In the genomic region with DNA sequence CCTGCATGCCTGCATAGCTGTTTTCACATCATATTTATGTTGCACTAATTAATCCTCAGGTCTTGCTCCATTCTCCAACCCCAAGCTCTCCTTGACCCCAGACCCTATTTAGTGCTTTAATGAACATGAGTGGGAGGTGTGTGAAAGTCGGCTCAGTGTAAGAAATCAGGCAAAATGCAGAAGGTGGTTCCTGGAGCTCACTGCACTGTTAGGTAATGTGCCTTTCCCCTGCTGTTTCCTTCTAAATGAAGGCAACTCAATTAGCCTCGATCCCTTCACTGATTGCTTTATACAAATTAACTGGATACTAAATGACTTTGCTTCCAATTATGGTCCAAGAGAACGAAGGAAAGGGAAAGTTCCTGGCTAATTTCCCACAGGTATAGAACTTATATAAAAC, we compare ENCODE assay signal across 29 mouse cellular contexts.
A peak's percentile ranks its signal among the peaks of the same experiment; 100 is the strongest.
DNase-seq lines count a peak whose midpoint lies in the region; ATAC-seq and TF ChIP-seq lines count a peak whose summit lies in the region.
"Had no signal": no experiment of that assay in that cellular context is flagged by ENCODE, and none has a peak within 500 bp of the region (broad histone marks: within the 10 kb centered on the region; RNA-seq: fewer than 3 reads in every experiment).

No protein-coding gene starts in this region.

- H3K9me3 ChIP-seq in hindbrain, embryonic 15.5 days: no peaks in the 10 kb centered on the region
- no peaks in the 10 kb centered on the region for H3K9me3 ChIP-seq in hindbrain, embryonic 11.5 days (ENCODE audit: control insufficient read depth, low read length)
- no peaks in the 10 kb centered on the region for H3K9me3 ChIP-seq in hindbrain, postnatal 0 days (ENCODE audit: low read length)
- H3K9me3 ChIP-seq in hindbrain, embryonic 14.5 days (ENCODE audit: control insufficient read depth, low read length): no peaks in the 10 kb centered on the region
- no peaks in the 10 kb centered on the region for H3K9me3 ChIP-seq in neural tube, embryonic 15.5 days (replicated peaks)
- H3K9me3 ChIP-seq: embryonic facial prominence, embryonic 13.5 days; forebrain, embryonic 10.5 days; forebrain, embryonic 12.5 days had no signal

- no peak for DNase-seq in hindbrain, embryonic 11.5 days (ENCODE audit: low spot score)
- peak; percentile 15 for DNase-seq in hindbrain, postnatal 0 days (ENCODE audit: low spot score)
- DNase-seq in hindbrain, embryonic 14.5 days (ENCODE audit: low spot score): no peak
- DNase-seq in neural tube, embryonic 10.5 days (ENCODE audit: extremely low spot score, low spot score): no peak
- DNase-seq: adrenal gland, adult 8-10 months; adrenal gland, postnatal 14 days; adrenal gland, postnatal 36 days; B cell, adult 2 months; cerebellum, adult 11 months; cerebellum, adult 18-20 months; cerebellum, adult 8-10 months; cerebellum, adult 9-11 months; cerebellum, postnatal 14 days; cerebellum, postnatal 36 days; embryo, embryonic 11 days had no signal

- no peak overlapping the region for H3K4me2 ChIP-seq in hindbrain, embryonic 15.5 days
- no peak overlapping the region for H3K4me2 ChIP-seq in hindbrain, embryonic 11.5 days (replicated peaks; ENCODE audit: low read depth, low read length)
- H3K4me2 ChIP-seq in hindbrain, postnatal 0 days (ENCODE audit: low read depth, low read length): no peak overlapping the region
- no peak overlapping the region for H3K4me2 ChIP-seq in hindbrain, embryonic 14.5 days (replicated peaks)
- no peak overlapping the region for H3K4me2 ChIP-seq in neural tube, embryonic 15.5 days
- H3K4me2 ChIP-seq: embryonic facial prominence, embryonic 13.5 days; embryonic facial prominence, embryonic 15.5 days; forebrain, embryonic 12.5 days had no signal

- H3K27me3 ChIP-seq in hindbrain, embryonic 15.5 days: no peaks in the 10 kb centered on the region
- no peaks in the 10 kb centered on the region for H3K27me3 ChIP-seq in hindbrain, embryonic 11.5 days (ENCODE audit: control insufficient read depth, insufficient read depth, low read length)
- H3K27me3 ChIP-seq in hindbrain, postnatal 0 days (ENCODE audit: insufficient read depth, low read length): no peaks in the 10 kb centered on the region
- no peaks in the 10 kb centered on the region for H3K27me3 ChIP-seq in hindbrain, embryonic 14.5 days (ENCODE audit: control insufficient read depth, insufficient read depth, low read length)
- no peaks in the 10 kb centered on the region for H3K27me3 ChIP-seq in neural tube, embryonic 15.5 days (replicated peaks)
- H3K27me3 ChIP-seq: CH12.LX; embryonic facial prominence, embryonic 13.5 days; embryonic facial prominence, embryonic 15.5 days; forebrain, embryonic 12.5 days; Patski had no signal

- peak; percentile 51; the same call in 1 of the 2 replicates for ATAC-seq in hindbrain, embryonic 15.5 days (ENCODE audit: low FRiP score, low read depth)
- ATAC-seq in hindbrain, embryonic 11.5 days (ENCODE audit: low FRiP score): no peak
- ATAC-seq in hindbrain, postnatal 0 days: no peak
- ATAC-seq in hindbrain, embryonic 14.5 days (ENCODE audit: low FRiP score): no peak
- ATAC-seq in neural tube, embryonic 15.5 days (ENCODE audit: low FRiP score): peak; percentile 50; the same call in 1 of the 2 replicates
- ATAC-seq: activated CD4-positive, CD25-positive, alpha-beta regulatory T cell, adult 4 months; CD4-positive, CD25-positive, alpha-beta regulatory T cell, adult 4 months; forebrain, embryonic 14.5 days; forebrain, embryonic 16.5 days; Patski had no signal

- H3K36me3 ChIP-seq in hindbrain, embryonic 15.5 days: no peaks in the 10 kb centered on the region
- H3K36me3 ChIP-seq in hindbrain, embryonic 11.5 days (ENCODE audit: control insufficient read depth, insufficient read depth, low read length): no peaks in the 10 kb centered on the region
- no peaks in the 10 kb centered on the region for H3K36me3 ChIP-seq in hindbrain, postnatal 0 days (ENCODE audit: insufficient read depth, low read length)
- no peaks in the 10 kb centered on the region for H3K36me3 ChIP-seq in hindbrain, embryonic 14.5 days (replicated peaks; ENCODE audit: control insufficient read depth, insufficient read depth)
- H3K36me3 ChIP-seq in neural tube, embryonic 15.5 days: no peaks in the 10 kb centered on the region
- H3K36me3 ChIP-seq: embryonic facial prominence, embryonic 13.5 days; embryonic facial prominence, embryonic 15.5 days; forebrain, embryonic 10.5 days; forebrain, embryonic 12.5 days; G1E had no signal

- no peak overlapping the region for H3K9ac ChIP-seq in hindbrain, embryonic 15.5 days
- H3K9ac ChIP-seq in hindbrain, embryonic 11.5 days (ENCODE audit: low read depth, low read length): no peak overlapping the region
- no peak overlapping the region for H3K9ac ChIP-seq in hindbrain, postnatal 0 days (replicated peaks; ENCODE audit: low read length)
- H3K9ac ChIP-seq in hindbrain, embryonic 14.5 days: no peak overlapping the region
- no peak overlapping the region for H3K9ac ChIP-seq in neural tube, embryonic 15.5 days (replicated peaks)
- H3K9ac ChIP-seq: embryonic facial prominence, embryonic 13.5 days; embryonic facial prominence, embryonic 15.5 days; forebrain, embryonic 12.5 days had no signal

- no peaks in the 10 kb centered on the region for H3K4me1 ChIP-seq in hindbrain, embryonic 15.5 days (replicated peaks)
- no peaks in the 10 kb centered on the region for H3K4me1 ChIP-seq in hindbrain, embryonic 11.5 days (replicated peaks; ENCODE audit: control insufficient read depth, insufficient read depth, low read length)
- no peaks in the 10 kb centered on the region for H3K4me1 ChIP-seq in hindbrain, postnatal 0 days (ENCODE audit: insufficient read depth, low read length)
- H3K4me1 ChIP-seq in hindbrain, embryonic 14.5 days (replicated peaks; ENCODE audit: control insufficient read depth, insufficient read depth, low read length): no peaks in the 10 kb centered on the region
- H3K4me1 ChIP-seq in neural tube, embryonic 15.5 days: no peaks in the 10 kb centered on the region
- H3K4me1 ChIP-seq: forebrain, embryonic 10.5 days; forebrain, embryonic 12.5 days had no signal

- H3K4me3 ChIP-seq in hindbrain, embryonic 15.5 days: no peak overlapping the region
- H3K4me3 ChIP-seq in hindbrain, embryonic 11.5 days (ENCODE audit: low read depth, low read length): no peak overlapping the region
- H3K4me3 ChIP-seq in hindbrain, postnatal 0 days (ENCODE audit: low read length): no peak overlapping the region
- no peak overlapping the region for H3K4me3 ChIP-seq in hindbrain, embryonic 14.5 days (replicated peaks; ENCODE audit: low read length)
- no peak overlapping the region for H3K4me3 ChIP-seq in neural tube, embryonic 15.5 days (replicated peaks)
- H3K4me3 ChIP-seq: embryonic facial prominence, embryonic 13.5 days; embryonic facial prominence, embryonic 15.5 days; erythroblast, embryonic 14.5 days; forebrain, embryonic 10.5 days; forebrain, embryonic 12.5 days had no signal

- H3K27ac ChIP-seq in hindbrain, embryonic 15.5 days (replicated peaks): no peak overlapping the region
- H3K27ac ChIP-seq in hindbrain, embryonic 11.5 days (ENCODE audit: low read depth, low read length): no peak overlapping the region
- no peak overlapping the region for H3K27ac ChIP-seq in hindbrain, postnatal 0 days
- H3K27ac ChIP-seq in hindbrain, embryonic 14.5 days: no peak overlapping the region
- H3K27ac ChIP-seq in neural tube, embryonic 15.5 days (replicated peaks): 0 out of 2 replicates have a peak overlapping the region, but pooled peaks have one; percentile 6
- H3K27ac ChIP-seq: embryonic facial prominence, embryonic 13.5 days; embryonic facial prominence, embryonic 15.5 days; forebrain, embryonic 10.5 days; forebrain, embryonic 12.5 days had no signal

- 67% methylated on average over 3 of the region's 3 CpGs for WGBS in hindbrain, embryonic 15.5 days
- 82% methylated on average over 3 of the region's 3 CpGs for WGBS in hindbrain, embryonic 11.5 days
- WGBS in hindbrain, postnatal 0 days: 80% methylated on average over 3 of the region's 3 CpGs
- 76% methylated on average over 3 of the region's 3 CpGs for WGBS in hindbrain, embryonic 14.5 days
- WGBS in neural tube, embryonic 15.5 days: 66% methylated on average over 3 of the region's 3 CpGs

- no peak for TF ChIP-seq CTCF in hindbrain, postnatal 0 days (IDR thresholded peaks at IDR 0.05; ENCODE audit: low read depth)

Comparison
In these comparisons a context has a peak if more than half of its experiments do, and no peak if none do; other contexts are left out.
1. ATAC-seq: peak in hindbrain, embryonic 15.5 days (single experiment) and neural tube, embryonic 15.5 days (single experiment); none in hindbrain, embryonic 11.5 days (single experiment), hindbrain, postnatal 0 days (single experiment) and hindbrain, embryonic 14.5 days (single experiment).